Mouse (Mus musculus) stomach, embryonic 14.5 days (tissue): ENCODE data around the gene Patl2. TPM values are rescaled to one million over a fixed set of nuclear protein-coding genes. Genes with fewer than 3 reads are reported as not detected.

ENCODE experiments used
- ATAC-seq: fragments of 200-750 bp; cut with Nextera tagmentation; 2 replicates; pipeline ENCODE4 v1.8.0; 2017; ENCODE audit warnings: low read depth, moderate TSS enrichment; ENCODE audit not compliant: insufficient number of reproducible peaks, insufficient read depth, low FRiP score
- H3K27ac ChIP-seq: fragments of 300-500 bp; sonication (generic); 2 replicates; pipeline ENCODE4 v1.5.1; 2014; ENCODE audit warnings: mild to moderate bottlenecking, low read length, moderate library complexity, mixed read lengths
- H3K27me3 ChIP-seq: fragments of 300-500 bp; sonication (generic); 2 replicates; pipeline ENCODE4 v1.6.1; 2014; ENCODE audit warnings: low read length, control low read depth, mixed read lengths; ENCODE audit not compliant: control insufficient read depth, insufficient read depth
- H3K36me3 ChIP-seq: fragments of 300-500 bp; sonication (generic); 2 replicates; pipeline ENCODE4 v1.6.1; 2014; ENCODE audit warnings: mild to moderate bottlenecking, control low read depth, low read length, moderate library complexity, mixed read lengths; ENCODE audit not compliant: control insufficient read depth, insufficient read depth
- H3K4me1 ChIP-seq: fragments of 300-500 bp; sonication (generic); 2 replicates; pipeline ENCODE4 v1.6.1; 2014; ENCODE audit warnings: low read length, control low read depth, mixed read lengths; ENCODE audit not compliant: control insufficient read depth, insufficient read depth
- H3K4me2 ChIP-seq: fragments of 300-500 bp; sonication (generic); replicated peaks from 2 replicates; pipeline ENCODE4 v1.6.1; 2014; ENCODE audit warnings: low read depth, low read length, control low read depth
- H3K4me3 ChIP-seq: fragments of 300-500 bp; sonication (generic); 2 replicates; pipeline ENCODE4 v1.5.1; 2014; ENCODE audit warnings: low read depth, low read length, control low read depth
- H3K9ac ChIP-seq: fragments of 300-500 bp; sonication (generic); replicated peaks from 2 replicates; pipeline ENCODE4 v1.6.1; 2014; ENCODE audit warnings: low read depth, mild to moderate bottlenecking, control low read depth, low read length, moderate library complexity, mixed read lengths
- H3K9me3 ChIP-seq: fragments of 300-500 bp; sonication (generic); 2 replicates; pipeline ENCODE4 v1.6.1; 2016; ENCODE audit warnings: low read depth, low read length, control low read depth; ENCODE audit not compliant: control insufficient read depth
- WGBS: fragments of 180-500 bp; shearing (Covaris S2); extraction: QIAGEN DNeasy Blood & Tissue Kit; methylation state at CpG from one replicate; pipeline ENCODE4 v1.1.7; 2014; 5-methylcytosine and 5-hydroxymethylcytosine counted together
- polyA plus RNA-seq: library from polyadenylated mRNA; unstranded; fragments of >200 nt; fragmentation: Nextera tagmentation; extraction: Ambion mirVana; gene quantifications from 2 replicates; pipeline ENCODE4 v1.2.1, GENCODE M21; 2014

The Patl2 gene
- polyA plus RNA-seq, 1 experiment from 2014 or later, result not detected

DNA sequence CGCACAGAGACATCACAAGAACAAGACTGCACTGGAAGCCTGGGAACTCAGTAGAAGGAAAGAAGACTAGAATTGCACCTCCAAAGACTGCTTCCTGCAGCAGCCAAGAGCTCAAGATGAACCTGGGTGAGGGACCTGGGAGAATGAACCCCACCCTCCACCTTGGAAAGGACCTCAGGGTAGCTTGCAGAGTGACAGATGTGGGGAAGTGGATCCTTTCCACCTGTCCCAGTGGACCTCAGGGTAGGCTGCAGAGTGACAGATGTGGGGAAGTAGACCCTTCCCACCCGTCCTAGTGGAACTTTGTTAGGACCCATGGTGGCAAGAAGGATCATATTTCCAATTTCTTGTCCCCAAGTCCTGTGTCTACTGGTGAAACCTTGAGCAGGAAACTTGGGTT is 30.7 kb downstream of the Patl2 start:
- 62% methylated on average over 2 of the region's 2 CpGs for WGBS
- H3K4me1 ChIP-seq, result peaks cover 5% of the 10 kb centered on the region; the same call in 1 of the 2 replicates
- H3K36me3 ChIP-seq, result no peaks in the 10 kb centered on the region; the same call in 1 of the 2 replicates
- no peak overlapping the region for H3K4me2 ChIP-seq
- no peak for ATAC-seq
- H3K4me3 ChIP-seq, result no peak overlapping the region
- no peaks in the 10 kb centered on the region for H3K27me3 ChIP-seq
- no peak overlapping the region for H3K27ac ChIP-seq
- H3K9ac ChIP-seq, result no peak overlapping the region
- H3K9me3 ChIP-seq, result no peaks in the 10 kb centered on the region

DNA sequence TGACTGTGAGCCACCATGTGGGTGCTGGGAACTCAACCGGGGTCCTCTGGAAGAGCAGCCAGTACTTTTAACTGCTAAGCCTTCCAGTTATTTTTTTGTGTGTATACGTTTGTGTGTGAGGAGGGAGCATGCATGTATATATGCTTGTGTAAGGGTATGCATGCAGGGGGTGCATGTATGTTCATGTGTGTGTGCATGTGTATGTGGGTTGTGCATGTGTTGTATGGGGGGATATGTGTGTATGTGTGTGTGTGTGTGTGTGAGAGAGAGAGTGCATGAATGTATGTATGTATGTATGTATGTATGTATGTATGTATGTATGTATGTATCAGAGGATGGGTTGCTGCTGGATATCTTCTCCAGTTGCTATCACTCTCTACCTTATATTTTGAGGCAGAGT is 31.5 kb downstream of the Patl2 start:
- no peak overlapping the region for H3K27ac ChIP-seq
- no peaks in the 10 kb centered on the region for H3K27me3 ChIP-seq
- no peak overlapping the region for H3K4me3 ChIP-seq
- peaks cover 5% of the 10 kb centered on the region; the same call in 1 of the 2 replicates for H3K4me1 ChIP-seq
- H3K9ac ChIP-seq, result no peak overlapping the region
- no peak overlapping the region for H3K4me2 ChIP-seq
- WGBS, result 93% methylated on average over 2 of the region's 2 CpGs
- H3K36me3 ChIP-seq, result no peaks in the 10 kb centered on the region; the same call in 1 of the 2 replicates
- H3K9me3 ChIP-seq, result no peaks in the 10 kb centered on the region
- ATAC-seq, result no peak

DNA sequence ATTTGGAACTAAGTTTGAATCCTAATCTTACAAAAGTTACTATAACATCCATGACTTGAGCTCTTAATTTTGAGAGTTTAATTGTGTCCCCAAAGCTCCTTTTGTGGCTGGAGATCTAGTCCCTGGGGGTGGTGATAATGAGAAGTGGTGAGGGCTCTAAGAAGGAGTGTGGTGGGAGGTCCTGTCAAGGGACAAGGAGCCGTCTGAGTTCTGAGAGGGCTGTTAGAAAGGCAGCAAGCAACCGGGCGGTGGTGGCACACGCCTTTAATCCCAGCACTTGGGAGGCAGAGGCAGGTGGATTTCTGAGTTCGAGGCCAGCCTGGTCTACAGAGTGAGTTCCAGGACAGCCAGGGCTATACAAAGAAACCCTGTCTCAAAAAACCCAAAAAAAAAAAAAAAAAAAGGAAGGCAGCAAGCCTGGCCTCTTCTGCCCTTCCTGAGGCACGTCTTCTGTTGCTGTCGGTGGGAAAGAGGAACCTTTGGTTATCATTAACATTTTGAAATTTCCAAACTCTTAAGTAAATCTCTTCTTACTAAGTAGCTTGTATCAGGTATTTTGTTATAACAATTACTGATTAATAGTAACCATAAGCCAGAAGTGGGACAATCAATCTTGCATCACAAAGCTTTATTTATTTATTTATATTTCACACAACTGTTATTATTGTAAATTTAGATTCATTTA is 32.2 kb downstream of the Patl2 start:
- Histone ChIP-seq H3K4me1 (peaks cover 7% of the 10 kb centered on the region), H3K27me3 (no peaks in the 10 kb centered on the region), H3K9ac (no peak overlapping the region), H3K27ac (no peak overlapping the region), H3K4me2 (no peak overlapping the region), H3K36me3 (no peaks in the 10 kb centered on the region; the same call in 1 of the 2 replicates), H3K9me3 (no peaks in the 10 kb centered on the region), H3K4me3 (no peak overlapping the region)
- no peak for ATAC-seq
- WGBS, result 79% methylated on average over 7 of the region's 7 CpGs

DNA sequence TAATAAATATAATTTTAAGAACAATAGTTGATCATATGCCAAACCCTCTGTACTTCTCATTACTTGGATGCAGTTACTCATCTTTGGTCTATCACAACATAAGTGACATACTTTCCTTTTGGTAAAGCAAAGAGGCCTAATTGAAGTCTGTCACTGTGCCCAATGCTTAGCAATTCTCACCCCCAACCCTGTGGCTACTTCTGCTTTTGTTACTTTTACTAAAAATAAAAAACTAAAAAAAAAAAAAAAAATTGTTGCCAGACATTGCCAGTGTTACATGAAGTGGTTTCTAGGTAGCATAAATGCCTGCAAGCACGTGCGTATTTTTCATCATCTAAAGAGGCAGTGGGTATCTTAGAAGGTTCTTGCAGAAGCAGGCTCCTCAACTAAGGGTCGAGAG is 33.1 kb downstream of the Patl2 start:
- WGBS, result 88% methylated on average over 3 of the region's 3 CpGs
- Histone ChIP-seq H3K27ac (no peak overlapping the region), H3K9ac (no peak overlapping the region)

DNA sequence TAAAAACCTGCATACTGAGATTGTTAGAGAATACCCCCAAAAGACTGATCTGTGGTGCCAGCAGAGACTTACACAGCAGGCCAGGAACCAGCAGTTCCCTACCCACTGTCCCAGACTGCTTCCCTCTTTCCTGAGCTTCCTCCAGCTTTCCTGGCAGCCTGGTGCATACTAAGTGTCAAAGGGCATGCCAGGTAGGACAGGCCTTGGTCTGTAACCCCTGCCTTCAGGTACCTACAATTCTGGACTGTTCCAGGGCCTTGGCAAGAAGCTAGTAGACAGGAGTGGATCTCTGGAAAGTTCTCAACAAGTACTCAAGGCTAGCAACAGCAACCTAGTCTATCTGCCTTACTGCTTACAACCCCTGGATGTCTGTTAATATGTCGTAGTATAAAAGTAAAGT is 34.8 kb downstream of the Patl2 start:
- no peak overlapping the region for H3K27ac ChIP-seq
- H3K9ac ChIP-seq, result no peak overlapping the region
- H3K4me2 ChIP-seq, result no peak overlapping the region
- no peak for ATAC-seq
- no peaks in the 10 kb centered on the region for H3K9me3 ChIP-seq
- peaks cover 9% of the 10 kb centered on the region; the same call in 1 of the 2 replicates for H3K4me1 ChIP-seq
- H3K27me3 ChIP-seq, result no peaks in the 10 kb centered on the region
- no peak overlapping the region for H3K4me3 ChIP-seq
- WGBS, result 84% methylated on average over 1 of the region's 1 CpGs
- no peaks in the 10 kb centered on the region; the same call in 1 of the 2 replicates for H3K36me3 ChIP-seq

More for the DNA sequence above, 33.1 kb downstream of the Patl2 start:
- H3K9me3 ChIP-seq, result no peaks in the 10 kb centered on the region
- H3K36me3 ChIP-seq, result no peaks in the 10 kb centered on the region; the same call in 1 of the 2 replicates
- no peak overlapping the region for H3K4me3 ChIP-seq
- H3K4me2 ChIP-seq, result no peak overlapping the region
- no peak for ATAC-seq
- no peaks in the 10 kb centered on the region for H3K27me3 ChIP-seq
- peaks cover 9% of the 10 kb centered on the region; the same call in 1 of the 2 replicates for H3K4me1 ChIP-seq

DNA sequence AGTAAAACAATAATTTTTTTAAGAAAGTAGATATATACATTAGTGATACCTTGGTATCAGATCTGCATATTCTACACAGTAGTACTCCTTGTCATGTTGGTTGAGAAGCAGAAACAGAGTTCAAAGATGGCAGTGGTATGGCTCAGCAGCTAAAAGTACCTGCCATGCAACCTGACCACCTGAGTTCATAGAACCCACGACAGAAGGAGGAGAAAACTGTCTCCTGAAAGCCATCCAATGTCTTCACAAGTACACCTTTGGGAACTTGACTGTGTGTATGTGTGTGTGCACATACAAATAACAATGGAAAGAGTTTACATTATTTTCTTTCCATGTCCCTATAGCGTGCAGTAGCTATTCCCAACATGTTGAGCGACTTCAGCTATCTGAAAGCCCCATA is 36.3 kb downstream of the Patl2 start:
- ATAC-seq, result no peak
- Histone ChIP-seq H3K9ac (no peak overlapping the region), H3K4me1 (peaks cover 9% of the 10 kb centered on the region; the same call in 1 of the 2 replicates), H3K9me3 (no peaks in the 10 kb centered on the region), H3K27ac (no peak overlapping the region), H3K4me3 (no peak overlapping the region), H3K4me2 (no peak overlapping the region), H3K36me3 (no peaks in the 10 kb centered on the region; the same call in 1 of the 2 replicates), H3K27me3 (no peaks in the 10 kb centered on the region)
- WGBS, result 82% methylated on average over 3 of the region's 3 CpGs

DNA sequence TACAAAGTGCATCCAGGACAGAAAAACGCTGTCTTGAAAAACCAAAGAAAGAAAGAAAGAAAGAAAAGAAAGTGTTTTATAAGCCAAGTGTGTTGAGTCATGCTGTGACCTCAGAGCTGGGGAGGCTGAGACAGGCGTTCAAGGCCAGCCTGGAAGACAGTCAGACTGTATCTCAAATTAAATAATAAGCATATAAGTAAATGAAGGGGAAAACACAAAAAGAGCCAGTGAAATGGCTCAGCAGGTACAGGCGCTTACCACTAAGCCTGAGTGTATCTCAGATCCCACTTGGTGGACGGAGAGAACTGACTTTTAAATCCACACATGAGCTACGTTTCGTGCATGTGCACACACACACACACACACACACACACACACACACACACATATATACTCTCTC is 36.7 kb downstream of the Patl2 start:
- ATAC-seq, result no peak
- Histone ChIP-seq H3K27me3 (no peaks in the 10 kb centered on the region), H3K4me1 (peaks cover 9% of the 10 kb centered on the region; the same call in 1 of the 2 replicates), H3K36me3 (no peaks in the 10 kb centered on the region; the same call in 1 of the 2 replicates), H3K4me3 (no peak overlapping the region), H3K27ac (no peak overlapping the region), H3K4me2 (peak overlapping the region; percentile 56; the same call in 1 of the 2 replicates), H3K9me3 (no peaks in the 10 kb centered on the region), H3K9ac (no peak overlapping the region)
- 91% methylated on average over 6 of the region's 6 CpGs for WGBS

DNA sequence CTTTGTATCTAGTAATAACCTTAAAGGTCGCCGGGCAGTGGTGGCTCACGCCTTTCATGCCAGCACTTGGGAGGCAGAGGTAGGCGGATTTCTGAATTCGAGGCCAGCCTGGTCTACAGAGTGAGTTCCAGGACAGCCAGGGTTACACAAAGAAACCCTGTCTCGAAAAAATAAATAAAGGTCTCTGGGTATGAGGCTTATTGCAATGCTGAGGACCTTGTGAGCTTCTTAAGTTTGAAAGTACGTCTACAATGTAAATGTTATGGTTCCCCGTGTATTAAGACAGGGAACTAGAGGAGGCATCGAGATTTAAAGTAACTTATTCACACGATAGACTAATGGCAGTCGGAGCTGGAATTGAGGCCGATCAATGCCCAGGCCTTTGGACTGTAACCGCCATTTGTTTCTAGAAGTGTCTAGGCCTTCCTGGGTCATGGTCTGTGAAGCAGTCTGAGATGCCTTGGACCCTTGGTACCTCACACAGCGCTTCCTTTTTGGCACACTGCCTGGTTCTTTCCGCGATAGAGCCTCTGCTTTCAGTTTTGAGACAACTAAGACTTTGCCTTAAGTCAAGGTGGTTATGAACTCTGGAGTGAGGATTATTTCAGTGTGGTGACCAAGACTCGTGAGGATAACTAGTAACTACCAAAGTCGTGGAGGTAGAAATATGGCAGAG is 37.6 kb downstream of the Patl2 start:
- H3K4me1 ChIP-seq, result peaks cover 9% of the 10 kb centered on the region; the same call in 1 of the 2 replicates
- peak overlapping the region; percentile 56 for H3K4me2 ChIP-seq
- H3K9ac ChIP-seq, result peak overlapping the region; percentile 55
- 0 out of 2 replicates have a peak, but pooled peaks have one; percentile 14 for ATAC-seq
- H3K27me3 ChIP-seq, result no peaks in the 10 kb centered on the region
- no peaks in the 10 kb centered on the region; the same call in 1 of the 2 replicates for H3K36me3 ChIP-seq
- peak overlapping the region; percentile 45; the same call in 1 of the 2 replicates for H3K27ac ChIP-seq
- WGBS, result 21% methylated on average over 18 of the region's 18 CpGs
- peak overlapping the region; percentile 48 for H3K4me3 ChIP-seq
- H3K9me3 ChIP-seq, result no peaks in the 10 kb centered on the region
